Mouse (Mus musculus): ENCODE results near the gene Pomgnt1.

Pomgnt1 gene

DNA sequence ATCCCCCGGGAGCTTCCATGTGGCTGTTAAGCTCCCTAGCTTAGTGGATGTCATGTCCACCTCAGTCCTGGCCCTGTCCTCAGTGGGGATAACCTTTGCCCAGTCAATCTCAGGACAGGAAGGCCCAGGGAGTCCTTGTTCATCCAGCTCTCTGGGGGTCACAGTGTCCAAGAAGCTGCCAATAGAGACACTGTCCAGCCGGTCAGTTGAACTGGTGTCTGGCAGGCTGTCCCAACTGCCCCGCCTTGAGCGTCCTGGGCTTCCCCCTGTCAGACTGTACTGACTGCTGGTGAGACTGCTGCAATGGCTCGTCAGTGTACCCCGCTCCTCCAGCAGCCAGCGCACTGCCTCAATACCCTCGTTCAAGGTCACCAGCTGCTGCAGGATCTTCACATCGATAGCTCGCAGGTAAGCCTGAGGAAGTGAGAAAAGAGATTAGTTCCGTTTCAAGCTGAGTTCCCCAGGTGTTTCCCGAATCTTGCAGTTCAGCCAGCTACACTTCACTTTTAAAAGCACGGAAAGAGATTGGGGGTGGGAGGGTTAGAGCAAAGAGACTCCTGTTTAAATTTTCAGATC, 13.9 kb downstream of the Pomgnt1 start:
- DNase-seq (ENCODE audit: extremely low spot score, low read depth, low spot score), result no peak

DNA sequence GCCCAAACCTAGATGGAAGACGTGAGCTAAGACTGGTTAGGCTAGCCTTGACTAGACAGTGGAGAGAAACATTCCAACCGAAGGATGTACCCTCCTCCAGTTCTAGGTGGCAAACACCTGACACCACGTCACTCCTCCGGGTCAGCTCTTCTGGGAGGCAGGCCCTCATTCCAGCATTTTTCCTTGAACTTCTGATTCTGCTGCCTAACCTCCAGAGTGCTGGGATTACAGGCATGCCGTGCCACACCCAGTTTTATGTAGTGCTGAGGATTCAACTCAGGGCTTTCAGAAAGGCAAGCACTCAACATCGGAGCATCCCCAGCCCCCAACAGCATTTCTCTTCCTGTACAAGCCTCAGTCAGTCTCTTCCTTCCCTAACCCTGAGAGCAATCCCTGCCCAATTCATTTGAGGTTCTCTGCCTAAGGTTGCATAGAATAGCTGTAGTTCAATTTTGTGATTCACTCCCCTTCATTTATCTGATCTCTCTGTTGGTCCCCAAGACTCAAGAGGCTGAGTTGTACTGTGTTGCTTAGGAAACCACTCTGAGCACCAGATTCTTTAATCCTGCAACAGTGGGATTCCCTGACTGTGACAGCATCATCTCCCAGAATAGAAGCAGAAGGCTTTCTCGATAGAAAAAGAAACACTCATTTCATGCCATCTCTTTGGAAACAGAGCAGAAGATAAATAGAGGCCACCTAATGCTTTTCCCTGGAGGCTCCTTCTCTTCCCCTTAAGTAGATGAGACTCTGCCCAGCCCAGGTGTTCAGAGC, 17.3 kb downstream of the Pomgnt1 start:
- no peak for DNase-seq (ENCODE audit: extremely low spot score, low read depth, low spot score)

DNA sequence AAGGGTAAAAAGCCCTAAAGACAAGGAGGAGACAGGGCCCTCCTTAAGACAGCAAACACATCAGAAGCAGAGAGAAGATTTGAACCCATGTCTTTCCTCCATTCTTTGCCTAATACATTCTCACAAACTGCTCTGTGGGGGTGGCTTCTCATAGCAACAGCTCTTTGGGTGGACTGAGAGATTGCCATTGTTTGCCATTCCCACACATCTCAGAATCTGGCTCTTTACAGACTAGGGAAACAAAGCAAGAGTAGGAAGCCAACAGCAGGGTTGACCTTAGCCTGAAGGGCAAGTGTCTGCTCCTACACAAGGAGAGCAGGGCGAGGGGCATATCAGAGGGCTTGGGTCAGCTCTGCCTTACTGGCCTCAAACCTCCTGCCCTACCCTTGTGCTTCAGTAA, 18.1 kb downstream of the Pomgnt1 start:
- no peak for DNase-seq (ENCODE audit: extremely low spot score, low read depth, low spot score)

DNA sequence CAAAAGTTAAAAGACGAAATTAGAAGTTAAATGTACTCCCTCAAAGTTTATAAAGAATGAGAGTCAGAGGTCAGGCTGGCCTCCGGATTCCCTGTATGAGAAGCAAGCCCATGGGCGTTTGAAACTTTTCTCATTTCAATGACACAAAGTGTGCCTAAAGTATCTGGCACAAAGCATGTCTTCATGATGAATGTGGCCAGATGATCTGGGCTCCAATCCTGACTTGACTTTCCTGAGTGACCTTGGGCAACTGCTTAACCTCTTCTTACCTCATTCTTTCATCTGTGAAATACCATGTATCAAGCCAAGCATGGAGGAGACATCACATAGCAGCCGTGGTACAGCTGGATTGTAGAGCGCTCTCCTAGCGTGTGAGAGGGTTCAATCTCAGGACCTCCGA, 18.6 kb downstream of the Pomgnt1 start:
- DNase-seq (ENCODE audit: extremely low spot score, low read depth, low spot score), result no peak

DNA sequence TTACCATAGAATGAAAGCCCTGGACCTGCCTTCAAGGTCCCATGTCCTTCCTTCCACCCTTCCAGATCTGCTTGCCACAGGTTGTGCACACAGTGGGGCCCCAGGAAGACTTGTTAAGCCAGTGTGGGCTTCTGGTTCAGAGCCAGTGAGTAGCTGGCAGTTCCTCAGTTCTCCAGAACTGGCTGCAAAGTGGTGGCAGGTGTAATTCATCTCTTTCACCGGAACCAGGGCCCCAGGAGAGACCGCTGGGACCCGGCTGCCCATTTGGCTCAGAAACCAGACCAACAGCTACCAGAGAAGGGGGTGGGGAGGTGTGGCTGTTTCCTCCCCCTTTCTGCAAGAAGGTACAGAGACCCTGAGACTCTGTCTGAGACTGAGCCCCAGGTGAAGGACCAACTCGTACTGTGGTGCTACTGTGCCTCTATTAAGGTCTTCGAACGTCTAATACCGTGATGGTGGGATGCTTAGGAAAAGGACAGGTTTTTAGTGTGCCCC, 19.7 kb downstream of the Pomgnt1 start:
- DNase-seq (ENCODE audit: extremely low spot score, low read depth, low spot score), result no peak

DNA sequence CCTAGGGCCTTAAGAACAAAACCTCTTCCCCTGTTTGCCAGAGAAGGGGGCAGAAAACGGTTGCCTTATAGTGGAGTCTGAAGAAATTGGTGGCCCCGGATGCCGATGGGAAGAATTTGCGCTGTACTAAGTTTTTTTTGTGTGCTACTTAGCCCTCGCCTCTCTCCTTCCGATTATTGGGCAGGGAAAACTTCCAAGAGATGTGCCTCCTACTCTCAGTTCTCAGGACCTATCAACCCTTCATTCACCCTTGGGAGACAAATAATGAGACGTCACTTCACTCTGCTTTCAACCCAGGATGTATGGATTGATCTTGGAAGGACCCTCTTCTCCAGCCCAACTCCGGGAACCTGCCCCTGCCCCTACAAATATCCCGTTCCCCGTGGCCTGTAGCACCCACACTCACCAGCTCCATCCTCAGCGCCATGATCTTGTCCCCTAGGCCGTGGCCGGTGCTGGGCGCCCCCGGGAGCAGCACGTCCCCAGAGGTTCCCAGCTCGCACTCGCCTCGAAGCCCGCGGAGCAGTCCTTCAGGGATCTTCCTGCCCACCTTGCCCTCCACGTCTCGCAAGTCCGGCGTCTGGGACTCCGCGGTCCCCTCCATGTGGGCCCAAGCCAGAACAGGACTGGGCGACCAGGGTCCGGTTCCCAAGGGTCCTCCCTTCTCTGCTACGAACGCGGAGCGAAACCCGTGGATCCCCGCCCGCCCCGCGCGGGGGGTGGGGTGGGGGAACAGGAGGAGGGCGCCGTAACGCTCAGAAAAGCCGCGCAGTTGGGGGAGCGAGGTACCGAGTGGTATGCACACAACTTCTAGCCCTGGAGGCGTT, 20.5 kb downstream of the Pomgnt1 start:
- no peak for DNase-seq (ENCODE audit: extremely low spot score, low read depth, low spot score)

DNA sequence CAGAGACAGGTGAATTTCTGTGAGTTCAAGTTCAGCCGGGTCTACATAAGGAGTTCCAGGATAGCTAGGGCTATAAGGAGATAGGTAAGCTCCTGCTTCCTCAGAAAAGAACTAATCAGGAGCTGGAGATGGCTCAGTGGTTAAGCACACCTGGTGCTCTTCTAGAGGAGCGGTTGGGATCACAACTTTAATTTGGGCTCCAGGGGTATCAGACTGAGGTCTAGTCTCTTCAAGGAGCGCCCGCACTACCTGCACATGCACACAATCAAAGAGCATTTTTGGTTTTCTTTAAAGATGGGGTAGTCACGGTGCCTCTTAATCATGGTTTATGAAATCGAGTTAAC, 26.1 kb downstream of the Pomgnt1 start:
- DNase-seq (ENCODE audit: extremely low spot score, low read depth, low spot score), result no peak

DNA sequence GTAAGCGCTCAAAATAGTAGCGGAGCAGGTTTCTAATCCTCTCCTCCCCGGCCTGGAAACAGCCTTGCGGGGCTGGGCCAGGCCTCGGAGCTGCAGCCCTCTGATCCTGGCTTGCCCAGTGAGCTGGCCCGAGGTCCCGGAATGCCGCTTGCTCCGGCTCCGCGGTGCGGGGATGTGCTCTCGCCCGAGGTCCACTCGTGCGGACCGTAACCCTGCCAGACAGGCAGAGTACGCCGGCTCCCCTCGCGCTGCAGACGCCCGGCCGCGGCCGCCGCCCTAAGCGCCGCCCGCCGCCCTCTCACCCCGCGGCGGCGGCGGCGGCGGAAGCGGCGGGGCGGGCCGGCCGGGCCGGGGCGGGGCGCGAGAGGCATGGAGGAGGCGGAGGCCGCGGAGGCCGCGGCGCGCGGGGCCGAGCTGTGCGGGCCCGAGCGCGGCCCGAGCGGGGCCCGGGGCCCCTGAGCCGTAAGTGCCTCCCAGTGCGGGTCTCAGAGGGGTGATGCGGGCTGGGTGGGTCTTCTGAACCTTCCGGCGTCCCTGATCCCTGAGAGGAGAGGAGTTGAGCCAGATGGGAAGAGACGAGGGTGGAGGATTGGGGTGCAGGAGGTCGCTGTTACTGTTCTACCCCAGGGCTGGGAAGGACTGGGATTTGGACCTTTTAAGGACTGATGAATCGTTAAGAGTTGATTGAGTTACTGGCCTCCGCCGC, 26.7 kb downstream of the Pomgnt1 start:
- no peak for DNase-seq (ENCODE audit: extremely low spot score, low read depth, low spot score)

DNA sequence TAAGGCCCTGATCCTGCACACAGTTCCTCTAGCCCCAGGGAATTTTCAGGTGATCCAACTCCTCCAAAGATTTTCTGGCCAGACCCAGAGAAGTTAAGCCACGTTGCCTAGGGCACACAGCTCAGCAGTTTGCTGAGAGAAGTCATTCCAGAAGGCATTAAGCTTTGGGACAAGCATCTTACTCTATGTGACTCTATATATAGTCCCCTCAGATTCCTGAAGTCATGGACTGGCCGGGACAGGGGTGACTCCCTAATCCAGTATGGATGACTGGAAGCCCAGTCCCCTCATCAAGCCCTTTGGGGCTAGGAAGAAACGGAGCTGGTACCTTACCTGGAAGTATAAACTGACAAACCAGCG, 27.2 kb downstream of the Pomgnt1 start:
- no peak for DNase-seq (ENCODE audit: extremely low spot score, low read depth, low spot score)

DNA sequence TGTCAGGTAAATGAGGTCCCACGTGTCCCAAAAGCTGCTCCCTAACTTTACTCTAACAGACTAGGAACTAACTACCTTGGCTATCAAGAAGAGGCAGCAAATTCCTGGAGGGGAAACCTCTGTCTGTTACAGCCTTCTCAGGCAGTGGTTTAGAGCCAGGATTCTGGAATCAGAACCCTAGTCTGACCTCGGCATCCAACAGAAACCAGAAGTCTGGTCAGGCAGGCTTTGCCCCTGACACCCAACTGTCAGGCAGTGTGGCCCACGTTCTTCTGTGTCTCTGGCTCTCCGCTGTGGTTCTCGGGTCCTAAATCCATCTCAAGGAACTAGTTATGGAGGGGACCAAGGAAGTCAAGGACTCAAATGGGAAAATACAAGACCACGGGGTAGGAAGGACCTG, 27.6 kb downstream of the Pomgnt1 start, which contains the start of gene Lurap1:
Gene Lurap1, minus strand, starts transcription at position 101 of the 400 bp plus-strand sequence.
- no peak for DNase-seq (ENCODE audit: extremely low spot score, low read depth, low spot score)

DNA sequence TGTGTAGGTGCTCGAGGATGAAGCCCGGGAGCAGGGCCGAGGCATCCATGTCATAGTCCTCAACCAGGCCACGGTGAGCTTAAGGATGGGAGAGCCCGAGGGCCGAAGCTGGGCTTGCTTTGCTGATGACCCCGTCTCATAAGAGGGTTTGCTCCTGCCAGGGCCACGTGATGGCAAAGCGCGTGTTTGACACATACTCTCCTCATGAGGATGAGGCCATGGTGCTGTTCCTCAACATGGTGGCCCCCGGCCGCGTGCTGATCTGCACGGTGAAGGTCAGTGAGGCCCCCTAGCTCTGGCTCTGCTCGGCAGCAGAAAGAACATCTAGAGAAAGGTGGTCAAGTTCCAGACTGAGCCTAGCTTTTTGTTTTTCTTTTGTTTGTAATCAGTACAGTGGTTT, 29.1 kb downstream of the Pomgnt1 start:
- no peak for DNase-seq (ENCODE audit: extremely low spot score, low read depth, low spot score)

DNA sequence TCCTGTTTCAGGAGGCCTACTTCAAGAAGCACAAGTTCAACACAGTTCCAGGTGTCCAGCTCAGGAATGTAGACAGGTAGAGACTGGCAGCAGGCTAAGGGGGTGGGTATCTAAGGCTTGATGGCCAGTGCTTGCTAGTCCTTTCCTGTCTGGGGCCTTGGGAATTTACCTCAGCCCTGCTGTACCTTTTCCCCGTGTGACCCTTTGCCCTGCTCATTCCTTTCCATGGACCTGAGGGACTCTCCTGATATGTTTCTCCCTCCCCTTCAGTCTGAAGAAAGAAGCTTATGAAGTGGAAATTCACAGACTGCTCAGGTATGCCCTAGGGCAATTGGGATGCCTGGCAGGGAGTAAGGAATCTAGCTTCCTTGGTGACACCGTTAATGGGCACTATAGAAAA, 34.2 kb downstream of the Pomgnt1 start:
- no peak for DNase-seq (ENCODE audit: extremely low spot score, low read depth, low spot score)

DNA sequence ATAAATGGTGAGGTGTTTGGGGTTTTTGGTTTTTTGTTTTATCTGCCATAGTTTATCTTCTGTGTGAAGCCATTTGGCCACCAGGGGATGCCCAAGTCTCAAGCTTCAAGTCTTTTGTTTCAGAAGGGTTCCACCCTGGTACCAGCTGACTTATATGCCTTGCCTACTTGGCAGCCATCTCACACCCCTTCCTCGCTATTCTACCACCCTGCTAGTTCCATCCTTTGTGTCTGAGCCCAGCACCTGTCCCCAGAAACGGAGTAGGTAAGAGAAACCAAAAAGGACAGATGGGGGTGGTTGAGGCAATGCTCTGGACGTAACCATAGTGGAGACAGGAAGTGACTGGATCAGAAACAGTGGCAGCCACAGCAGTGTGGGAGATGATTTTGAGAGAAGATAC, 36.3 kb downstream of the Pomgnt1 start:
- no peak for DNase-seq (ENCODE audit: extremely low spot score, low read depth, low spot score)

DNA sequence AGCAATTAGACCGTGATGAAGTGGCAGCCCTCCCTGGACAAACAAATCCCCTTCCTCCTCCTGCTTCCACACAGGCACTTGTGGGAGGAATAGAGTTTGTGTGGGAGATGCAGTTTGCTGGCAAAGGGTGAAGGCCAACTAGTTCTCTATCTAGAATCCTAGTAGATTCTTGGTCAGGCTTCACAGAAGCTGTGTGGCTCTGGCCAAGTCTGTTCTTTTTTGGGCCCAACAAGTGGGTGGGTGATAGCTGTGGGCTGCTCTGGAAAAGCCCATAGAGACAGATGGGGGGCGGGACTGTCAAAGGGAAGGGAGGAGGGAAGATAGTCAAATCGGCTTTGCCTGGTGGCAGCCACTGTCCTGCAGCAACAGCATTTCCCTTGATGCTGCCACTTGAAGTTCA, 37.1 kb downstream of the Pomgnt1 start:
- DNase-seq (ENCODE audit: extremely low spot score, low read depth, low spot score), result no peak

DNA sequence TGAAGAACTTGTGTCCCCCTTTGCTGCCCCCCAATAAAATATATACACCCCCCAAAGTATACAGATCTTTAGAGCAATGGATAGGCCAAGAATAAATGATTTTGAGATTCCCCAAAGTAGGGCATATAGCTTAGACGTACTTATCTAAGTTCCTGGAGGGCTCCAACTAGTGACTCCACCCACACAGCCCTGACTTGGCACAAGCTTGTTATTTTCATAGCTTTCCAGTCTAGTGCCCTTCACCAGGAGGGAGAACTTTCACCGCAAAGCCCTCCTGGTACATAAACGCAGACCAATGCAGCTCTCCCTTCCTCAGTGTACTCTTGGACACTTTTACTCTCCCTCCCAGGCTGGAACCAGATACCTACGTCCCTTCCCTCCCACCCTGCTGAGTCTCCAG, 38.5 kb downstream of the Pomgnt1 start:
- DNase-seq (ENCODE audit: extremely low spot score, low read depth, low spot score), result no peak

DNA sequence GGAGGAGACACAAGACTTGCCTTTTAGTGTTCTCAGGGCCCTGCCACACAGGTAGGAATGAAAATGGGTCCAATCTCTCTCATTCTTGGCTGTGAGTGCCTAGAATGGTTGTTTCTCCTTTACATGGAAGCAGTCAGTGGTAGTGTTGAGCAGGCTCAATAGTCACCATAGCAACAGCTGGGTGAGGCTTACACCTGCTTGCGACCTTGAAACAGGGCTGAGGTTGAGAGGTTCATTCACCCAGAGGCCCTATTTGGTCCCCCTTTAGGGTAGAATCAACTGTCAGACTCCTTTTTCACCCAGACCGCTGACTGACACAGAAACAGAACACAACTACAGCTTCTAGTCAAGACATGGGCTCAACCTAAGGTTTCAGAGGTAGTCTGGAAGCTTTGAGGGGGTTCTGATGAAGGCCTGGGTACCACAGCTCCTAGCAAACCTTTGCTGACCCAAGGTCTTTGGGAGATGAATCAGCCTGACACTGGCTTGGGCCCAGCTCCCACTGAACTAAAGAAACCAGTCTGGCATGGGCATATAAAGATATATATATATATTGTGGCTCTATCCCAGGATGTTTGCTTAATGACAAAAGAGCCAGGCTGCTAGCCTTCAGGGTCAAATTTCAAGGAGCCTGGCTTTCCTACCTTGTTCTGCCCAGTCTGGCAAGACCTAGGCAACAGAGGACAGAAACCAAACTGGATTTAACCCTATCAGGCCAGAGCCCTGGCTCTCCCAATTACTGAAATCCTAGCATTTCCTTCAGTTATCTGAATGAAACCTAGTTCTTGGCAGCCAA, 41.3 kb downstream of the Pomgnt1 start:
- no peak for DNase-seq (ENCODE audit: extremely low spot score, low read depth, low spot score)

DNA sequence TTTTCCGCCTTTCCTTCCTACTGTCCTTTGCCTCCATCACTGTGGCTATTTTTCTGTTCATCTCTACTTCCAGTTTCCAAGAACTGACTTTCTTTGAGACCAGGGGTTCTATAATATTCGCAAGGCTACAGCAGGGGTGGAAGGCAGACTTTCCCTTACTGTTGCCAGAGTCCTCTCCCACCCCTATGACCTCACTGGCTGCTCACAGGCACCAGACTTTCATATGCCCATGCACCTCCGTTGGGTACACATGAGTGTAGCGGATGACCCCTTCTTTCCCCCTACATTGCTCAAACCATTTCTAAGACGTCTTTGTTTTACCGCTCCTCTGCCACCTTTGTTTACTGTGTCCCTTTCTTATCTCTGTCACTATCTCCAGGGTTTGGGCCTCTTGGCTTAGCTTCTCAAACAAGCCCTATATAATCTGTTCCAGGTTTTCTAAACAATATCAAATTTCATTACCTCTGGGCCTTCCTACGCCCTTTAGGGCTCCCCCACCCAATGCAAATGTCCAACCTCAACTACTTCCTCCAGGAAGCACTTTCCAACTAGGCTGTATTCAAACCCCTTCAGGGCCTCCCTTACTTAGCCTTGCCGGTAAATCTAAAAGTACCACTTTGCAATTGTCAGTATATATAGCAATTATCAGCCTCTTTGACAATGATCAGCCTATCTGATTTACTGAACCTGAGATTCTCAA, 42.2 kb downstream of the Pomgnt1 start:
- no peak for DNase-seq (ENCODE audit: extremely low spot score, low read depth, low spot score)

DNA sequence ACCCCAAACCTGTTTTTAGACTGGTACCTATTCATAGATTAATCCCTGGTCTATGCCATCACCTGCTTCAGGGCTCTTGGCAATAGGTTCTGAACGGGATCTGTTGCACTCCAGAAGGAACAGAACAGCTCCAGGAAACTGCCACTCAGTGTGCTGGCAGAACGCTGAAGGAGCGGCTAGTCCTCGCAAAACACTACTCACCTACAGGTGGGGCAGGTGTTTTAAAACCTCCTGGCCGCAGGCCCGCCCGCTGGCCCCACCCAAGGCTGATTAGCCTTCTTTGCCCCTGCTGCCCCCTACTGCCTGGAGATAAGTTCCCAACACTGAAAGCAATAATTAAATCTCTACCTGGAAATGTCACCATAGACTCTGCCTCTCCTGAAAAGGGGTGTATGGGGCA, 43.8 kb downstream of the Pomgnt1 start, which contains the start of gene Tspan1:
Gene Tspan1, minus strand, starts transcription at position 198 of the 400 bp plus-strand sequence.
- no peak for DNase-seq (ENCODE audit: extremely low spot score, low read depth, low spot score)

DNA sequence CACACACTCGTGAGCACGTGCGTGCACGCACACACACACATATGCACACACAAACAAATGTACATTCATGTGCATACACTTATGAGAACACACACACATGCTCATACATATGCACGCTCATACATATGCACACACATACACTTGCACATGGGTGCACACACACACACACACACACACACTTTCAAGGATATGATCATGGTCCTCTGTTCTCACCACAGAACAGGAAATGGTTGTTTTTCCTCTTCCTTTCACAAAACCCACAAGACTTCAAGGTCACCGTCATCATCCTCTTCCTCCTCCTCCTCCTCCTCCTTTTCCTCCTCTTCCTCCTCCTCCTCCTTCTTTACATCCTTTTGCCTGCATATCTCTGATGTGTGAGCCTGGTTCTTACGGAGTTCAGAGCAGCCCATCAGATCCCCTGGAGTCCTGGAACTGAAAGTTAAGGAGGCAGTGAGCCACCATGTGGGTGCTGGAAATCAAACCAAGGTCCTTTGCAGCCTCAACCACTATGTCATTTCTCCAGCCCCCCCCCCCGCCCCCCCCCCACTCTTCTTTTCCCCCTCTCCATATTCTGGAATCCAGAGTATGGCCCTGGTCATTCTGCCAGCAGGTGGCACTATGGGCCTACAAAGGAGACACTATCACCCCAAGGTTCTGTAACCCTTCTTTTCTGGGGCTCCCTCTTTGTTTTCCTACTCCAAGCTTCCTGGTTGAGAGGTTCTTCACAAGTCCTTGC, 45.1 kb downstream of the Pomgnt1 start:
- DNase-seq (ENCODE audit: extremely low spot score, low read depth, low spot score), result no peak

Data from hindlimb bud, embryonic 11.5 days (tissue).